In the genomic region with DNA sequence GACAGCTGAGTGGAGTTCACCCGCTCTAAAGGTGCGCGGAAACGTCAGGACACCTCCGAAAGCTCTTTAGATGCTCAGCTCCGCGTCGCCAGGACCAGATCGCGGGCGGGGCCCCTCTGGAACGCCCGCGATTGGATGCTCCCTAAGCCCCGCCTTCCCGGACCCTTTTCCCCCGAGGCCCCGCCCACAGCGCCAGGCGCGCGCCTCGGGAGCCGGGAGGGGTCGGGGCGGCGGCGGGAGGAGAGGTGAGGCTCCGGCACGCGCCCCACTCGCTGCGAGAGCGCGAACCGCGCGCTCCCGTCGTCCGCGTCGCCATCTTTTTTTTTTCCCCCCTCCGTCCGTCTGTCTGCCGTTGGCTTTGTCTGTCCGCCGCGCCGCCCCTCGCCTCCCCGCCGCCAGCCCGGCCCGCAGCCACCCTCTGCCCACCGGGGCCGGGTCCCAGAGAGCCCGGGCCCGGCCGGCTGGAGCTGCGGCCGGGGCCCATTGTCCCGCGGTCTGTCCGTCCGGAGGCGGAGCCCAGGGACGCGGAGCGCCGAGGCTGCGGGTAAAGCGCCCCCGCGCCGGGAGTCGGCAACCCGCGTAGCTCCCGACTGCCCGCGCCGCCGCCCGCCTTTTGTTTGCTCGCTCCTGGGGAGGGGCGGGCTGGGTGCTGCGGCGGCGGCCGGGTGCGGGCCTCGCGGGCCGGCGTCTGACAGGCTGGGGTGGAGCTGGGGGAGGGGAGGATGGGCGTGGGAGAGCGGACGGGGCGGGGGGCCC, we compare ENCODE assay signal across 8 mouse cellular contexts. TPM values are rescaled to one million over a fixed set of nuclear protein-coding genes. Genes with fewer than 3 reads are reported as not detected.
DNase-seq lines count a peak whose midpoint lies in the region; ATAC-seq lines count a peak whose summit lies in the region.

Zfp821 (plus strand) TSS at position 227 of the 756 bp plus-strand sequence.

- H3K27me3 ChIP-seq in hindbrain, embryonic 16.5 days (replicated peaks; ENCODE audit: control insufficient read depth, insufficient read depth, low read length): no peaks in the 10 kb centered on the region

- WGBS in hindbrain, embryonic 16.5 days: under 1% methylated on average over 52 of the region's 100 CpGs
- WGBS in macrophage (ENCODE audit: missing documents): 2% methylated on average over 65 of the region's 100 CpGs

- peak; percentile 88 for ATAC-seq in hindbrain, embryonic 16.5 days

- H3K79me2 ChIP-seq in macrophage (ENCODE audit: inconsistent target): no peaks in the 10 kb centered on the region; the same call in 1 of the 2 replicates

- H3K27ac ChIP-seq in hindbrain, embryonic 16.5 days (ENCODE audit: low read depth, low read length): peak within 1 kb of the TSS; percentile 98
- H3K27ac ChIP-seq in macrophage: peak within 1 kb of the TSS; percentile 95

- H3K36me3 ChIP-seq in hindbrain, embryonic 16.5 days (ENCODE audit: control insufficient read depth, insufficient read depth, low read length): peaks cover 19% of the 10 kb centered on the region
- H3K36me3 ChIP-seq in macrophage (ENCODE audit: inconsistent target): peaks cover 26% of the 10 kb centered on the region

- peaks cover 27% of the 10 kb centered on the region for H3K4me1 ChIP-seq in hindbrain, embryonic 16.5 days (ENCODE audit: control insufficient read depth, insufficient read depth, low read depth, low read length)

- peak within 1 kb of the TSS; percentile 87 for H3K4me2 ChIP-seq in hindbrain, embryonic 16.5 days (ENCODE audit: low read length)

- DNase-seq in R1 (ENCODE audit: low read depth, low spot score): peak; percentile 93
- DNase-seq in cerebellum, postnatal 25 days: peak; percentile 95 to 99
- peak; percentile 90 to 92 for DNase-seq in frontal cortex, postnatal 36 days (ENCODE audit: low spot score in 2 of 2)
- DNase-seq in left cerebral cortex, adult 18-20 months (ENCODE audit: low spot score in 2 of 2): peak; percentile 90 to 94
- peak; percentile 97 for DNase-seq in right cerebral cortex, adult 18-20 months
- peak; percentile 60 for DNase-seq in urinary bladder, postnatal 10 days (ENCODE audit: low spot score)

- H3K9me3 ChIP-seq in hindbrain, embryonic 16.5 days (ENCODE audit: control insufficient read depth, low read length): no peaks in the 10 kb centered on the region

- peak within 1 kb of the TSS; percentile 96 for H3K4me3 ChIP-seq in hindbrain, embryonic 16.5 days (ENCODE audit: low read length)
- H3K4me3 ChIP-seq in macrophage (ENCODE audit: inconsistent target): peak within 1 kb of the TSS; percentile 45

- peak within 1 kb of the TSS; percentile 100 for H3K9ac ChIP-seq in hindbrain, embryonic 16.5 days (ENCODE audit: low read depth, low read length)

RNA-seq across cellular contexts. Expression of gene Zfp821, which starts in this region (rescaled TPM):
- 58.7 and 63.2 TPM in 2 replicates for polyA plus RNA-seq in hindbrain, embryonic 16.5 days (2015; fragmentation: Nextera tagmentation; extraction: Ambion mirVana)
- total RNA-seq in left cerebral cortex, adult 18-20 months (2021): 10 to 100 TPM; 38.2 to 41.0 TPM
- 10 to 100 TPM; 13.6 to 93.8 (median 54.6) TPM for total RNA-seq in macrophage (2018; cell fraction: chromatin; rRNA removed)
- 10 to 100 TPM in 21 of 26 experiments, 1 to 10 TPM in 5; 6.2 to 30.2 (median 17.2) TPM for total RNA-seq in macrophage (2018; cell fraction: cytosol; rRNA removed)
- 10 to 100 TPM; 13.0 to 68.1 (median 39.5) TPM for total RNA-seq in macrophage (2018; cell fraction: nucleus; rRNA removed)
- 9.2 to 15.3 TPM (median 14.5 TPM) in 3 replicates for polyA plus RNA-seq in macrophage (2018)

Comparison
In these comparisons a context has a peak if more than half of its experiments do, and no peak if none do; other contexts are left out.
1. Peak in every context shown above with its lines: DNase-seq, ATAC-seq, H3K4me3 ChIP-seq and H3K27ac ChIP-seq.